Mouse (Mus musculus): ENCODE measurements at regions not wholly inside any gene's neighbourhood (a gene's known extent, or its start where the extent isn't known, plus 50 kb on each side); places are given as distances from the start of the nearest gene placed in this dataset.

DNA sequence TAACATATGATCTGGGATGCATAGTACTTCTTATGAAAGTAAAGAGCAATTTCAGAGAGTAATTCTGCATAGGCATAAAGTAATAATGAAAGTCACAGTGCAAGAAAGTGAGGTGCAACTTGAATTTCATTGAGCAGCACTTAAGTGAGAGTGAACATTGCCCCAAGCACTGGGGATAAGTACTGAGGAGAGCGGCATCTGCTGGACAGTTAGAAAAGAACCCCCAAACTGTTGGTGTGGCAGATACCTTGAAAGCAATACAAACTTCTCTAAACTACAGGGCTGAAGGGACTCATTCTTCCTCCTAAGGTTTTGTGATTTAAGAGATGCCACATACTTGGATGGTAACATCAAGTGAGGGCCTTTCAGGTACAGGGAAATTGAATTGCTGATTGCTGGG lies 56.4 kb upstream of the Olfr1322 start:
- DNase-seq, result peak; percentile 3
